Mouse (Mus musculus) hindbrain, embryonic 15.5 days (tissue): ENCODE measurements around the gene Noxo1. TPM values are rescaled to one million over a fixed set of nuclear protein-coding genes. Genes with fewer than 3 reads are reported as not detected.

ENCODE experiments used
- ATAC-seq: fragments of 200-750 bp; cut with Nextera tagmentation; 2 replicates; pipeline ENCODE4 v1.8.0; 2017; ENCODE audit warnings: low read depth, moderate number of reproducible peaks, moderate TSS enrichment; ENCODE audit not compliant: low FRiP score
- H3K27ac ChIP-seq: fragments of 300-500 bp; sonication (generic); replicated peaks from 2 replicates; pipeline ENCODE4 v1.5.1; 2015; ENCODE audit warnings: mild to moderate bottlenecking, inconsistent platforms
- H3K27me3 ChIP-seq: fragments of 300-500 bp; sonication (generic); 2 replicates; pipeline ENCODE4 v1.6.1; 2015; ENCODE audit warnings: control low read depth, inconsistent platforms
- H3K36me3 ChIP-seq: fragments of 300-500 bp; sonication (generic); 2 replicates; pipeline ENCODE4 v1.6.1; 2015; ENCODE audit warnings: control low read depth, inconsistent platforms
- H3K4me1 ChIP-seq: fragments of 300-500 bp; sonication (generic); replicated peaks from 2 replicates; pipeline ENCODE4 v1.6.1; 2015; ENCODE audit warnings: control low read depth, inconsistent platforms
- H3K4me2 ChIP-seq: fragments of 300-500 bp; sonication (generic); 2 replicates; pipeline ENCODE4 v1.6.1; 2015; ENCODE audit warnings: moderate library complexity, mild to moderate bottlenecking, inconsistent platforms
- H3K4me3 ChIP-seq: fragments of 300-500 bp; sonication (generic); 2 replicates; pipeline ENCODE4 v1.5.1; 2015; ENCODE audit warnings: mild to moderate bottlenecking, inconsistent platforms
- H3K9ac ChIP-seq: fragments of 300-500 bp; sonication (generic); 2 replicates; pipeline ENCODE4 v1.6.1; 2015; ENCODE audit warnings: inconsistent platforms
- H3K9me3 ChIP-seq: fragments of 300-500 bp; sonication (generic); 2 replicates; pipeline ENCODE4 v1.6.1; 2016; ENCODE audit warnings: control low read depth, inconsistent platforms
- WGBS: fragments of 180-500 bp; shearing (Covaris S2); methylation state at CpG from one replicate; pipeline ENCODE4 v1.1.7; 2015; 5-methylcytosine and 5-hydroxymethylcytosine counted together
- polyA plus RNA-seq: library from polyadenylated mRNA; unstranded; fragments of >200 nt; fragmentation: Nextera tagmentation; extraction: Ambion mirVana; gene quantifications from 2 replicates; pipeline ENCODE4 v1.2.1, GENCODE M21; 2015

The Noxo1 gene
- 1.5 and 2.3 TPM in 2 replicates for polyA plus RNA-seq

GRCm38 (mm10) chr17:24696011-24696697 is at the start of gene Noxo1, which contains the start of gene Gfer:
Gene Noxo1 (plus strand): TSS chr17:24696234.
Gene Gfer (minus strand): TSS chr17:24696156.
- WGBS = under 1% methylated on average over 55 of the region's 76 CpGs
- no peaks in the 10 kb centered on the region for H3K27me3 ChIP-seq
- ATAC-seq = peak; percentile 91
- H3K4me2 ChIP-seq = peak within 1 kb of the TSS; percentile 67
- peaks cover 26% of the 10 kb centered on the region for H3K36me3 ChIP-seq
- H3K9me3 ChIP-seq = no peaks in the 10 kb centered on the region
- peak within 1 kb of the TSS; percentile 84 for H3K9ac ChIP-seq
- H3K4me3 ChIP-seq = peak within 1 kb of the TSS; percentile 59
- peaks cover 31% of the 10 kb centered on the region for H3K4me1 ChIP-seq
- H3K27ac ChIP-seq = peak within 1 kb of the TSS; percentile 95

DNA sequence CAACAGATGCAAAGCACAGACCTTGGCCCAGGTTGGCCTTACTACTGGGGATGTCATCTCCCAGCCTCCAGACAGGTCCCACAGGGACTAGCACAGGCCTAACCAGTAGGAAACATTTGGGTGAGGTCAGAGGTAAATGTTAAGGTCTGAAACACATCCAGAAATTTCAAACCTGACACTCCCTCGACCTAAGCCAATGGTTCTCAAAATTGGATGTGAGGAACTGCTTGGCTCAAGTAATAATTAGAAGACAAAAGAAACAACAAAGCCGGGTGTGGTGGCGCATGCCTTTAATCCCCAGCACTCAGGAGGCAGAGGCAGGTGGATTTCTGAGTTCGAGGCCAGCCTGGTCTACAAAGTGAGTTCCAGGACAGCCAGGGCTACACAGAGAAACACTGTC is 49.7 kb upstream of the Noxo1 start:
- Histone ChIP-seq H3K36me3 (no peaks in the 10 kb centered on the region), H3K9me3 (no peaks in the 10 kb centered on the region), H3K4me1 (peaks cover 17% of the 10 kb centered on the region), H3K9ac (no peak overlapping the region), H3K4me2 (no peak overlapping the region), H3K4me3 (no peak overlapping the region), H3K27me3 (0 out of 2 replicates have a peak, but pooled peaks cover 3% of the 10 kb centered on the region), H3K27ac (no peak overlapping the region)
- no peak for ATAC-seq
- WGBS = 90% methylated on average over 4 of the region's 4 CpGs

GRCm38 (mm10) chr17:24647493-24647892 is 48.5 kb upstream of the Noxo1 start:
- Histone ChIP-seq H3K4me3 (0 out of 2 replicates have a peak overlapping the region, but pooled peaks have one; percentile 3), H3K27me3 (0 out of 2 replicates have a peak, but pooled peaks cover 7% of the 10 kb centered on the region), H3K27ac (no peak overlapping the region), H3K36me3 (no peaks in the 10 kb centered on the region), H3K9ac (no peak overlapping the region), H3K4me2 (peak overlapping the region; percentile 36), H3K9me3 (no peaks in the 10 kb centered on the region), H3K4me1 (peaks cover 17% of the 10 kb centered on the region)
- WGBS = 80% methylated on average over 11 of the region's 11 CpGs
- no peak for ATAC-seq

- WGBS = 70% methylated on average over 10 of the region's 10 CpGs
- H3K9me3 ChIP-seq = no peaks in the 10 kb centered on the region
- H3K27me3 ChIP-seq = 0 out of 2 replicates have a peak, but pooled peaks cover 7% of the 10 kb centered on the region
- no peaks in the 10 kb centered on the region for H3K36me3 ChIP-seq
- H3K9ac ChIP-seq = peak overlapping the region; percentile 87; the same call in 1 of the 2 replicates
- H3K4me1 ChIP-seq = peaks cover 19% of the 10 kb centered on the region
- peak overlapping the region; percentile 72 for H3K4me3 ChIP-seq
- peak overlapping the region; percentile 92 for H3K4me2 ChIP-seq
- no peak for ATAC-seq
- H3K27ac ChIP-seq = peak overlapping the region; percentile 80; the same call in 1 of the 2 replicates
Measured at GRCm38 (mm10) chr17:24648731-24649377, 47.2 kb upstream of the Noxo1 start.

DNA sequence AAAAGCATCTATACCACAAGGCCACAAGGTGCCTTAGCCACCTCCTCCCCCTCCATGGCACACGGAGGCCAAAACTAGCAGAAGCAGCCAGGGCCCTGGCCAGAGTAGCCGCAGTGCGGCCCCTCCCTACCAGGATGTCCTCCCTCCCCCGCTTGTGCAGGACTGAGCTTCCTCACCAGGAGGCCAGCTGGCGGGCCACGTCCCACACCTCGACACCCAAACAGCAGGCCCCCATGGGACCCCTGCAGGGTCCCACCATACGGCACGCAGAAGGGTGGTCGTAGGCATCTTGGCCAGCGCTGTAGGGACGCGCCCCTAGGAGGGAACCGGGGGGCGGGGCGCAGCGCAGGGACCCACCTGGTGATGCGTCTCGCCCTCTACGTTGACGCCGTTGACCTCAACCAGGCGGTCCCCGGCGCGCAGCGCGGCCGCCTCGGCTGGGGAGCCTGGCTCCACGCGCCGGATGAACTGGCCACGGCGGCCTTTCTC is 46.4 kb upstream of the Noxo1 start:
- Histone ChIP-seq H3K27ac (peak overlapping the region; percentile 80), H3K9me3 (no peaks in the 10 kb centered on the region), H3K4me1 (peaks cover 23% of the 10 kb centered on the region), H3K27me3 (0 out of 2 replicates have a peak, but pooled peaks cover 7% of the 10 kb centered on the region), H3K4me2 (peak overlapping the region; percentile 92), H3K9ac (peak overlapping the region; percentile 87), H3K4me3 (peak overlapping the region; percentile 72), H3K36me3 (no peaks in the 10 kb centered on the region)
- WGBS = under 1% methylated on average over 32 of the region's 35 CpGs
- ATAC-seq = peak; percentile 50; the same call in 1 of the 2 replicates

GRCm38 (mm10) chr17:24650070-24650616 is 45.9 kb upstream of the Noxo1 start, which contains the start of gene Slc9a3r2:
Gene Slc9a3r2 (minus strand): TSS chr17:24650327.
- 2% methylated on average over 21 of the region's 41 CpGs for WGBS
- Histone ChIP-seq H3K4me1 (peaks cover 23% of the 10 kb centered on the region), H3K9ac (peak within 1 kb of the TSS; percentile 87), H3K36me3 (no peaks in the 10 kb centered on the region), H3K9me3 (no peaks in the 10 kb centered on the region), H3K4me3 (peak within 1 kb of the TSS; percentile 72), H3K27me3 (0 out of 2 replicates have a peak, but pooled peaks cover 7% of the 10 kb centered on the region), H3K4me2 (peak within 1 kb of the TSS; percentile 92), H3K27ac (peak within 1 kb of the TSS; percentile 80)
- ATAC-seq = peak; percentile 72

DNA sequence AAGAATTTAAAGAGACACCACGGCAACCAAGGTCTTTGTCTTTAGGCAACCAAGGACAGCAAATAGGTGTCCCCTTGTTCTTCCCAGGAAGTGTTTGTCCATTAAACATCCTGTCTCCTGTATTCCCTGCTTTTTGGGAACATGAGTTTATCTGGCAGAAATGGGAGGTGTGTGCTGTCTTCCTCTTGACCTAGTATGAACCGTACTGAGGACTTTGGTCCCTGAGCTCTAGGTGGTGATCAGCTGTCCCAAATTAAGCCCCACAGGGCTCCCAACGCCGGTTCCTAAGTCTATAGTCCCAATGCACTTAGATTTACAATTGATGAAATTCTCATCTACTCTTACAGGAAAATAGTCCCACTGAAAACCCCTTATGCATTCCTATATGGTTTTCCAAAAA is 45.3 kb upstream of the Noxo1 start:
- Histone ChIP-seq H3K9me3 (no peaks in the 10 kb centered on the region), H3K4me2 (peak overlapping the region; percentile 92), H3K36me3 (no peaks in the 10 kb centered on the region), H3K27me3 (0 out of 2 replicates have a peak, but pooled peaks cover 7% of the 10 kb centered on the region), H3K4me1 (peaks cover 23% of the 10 kb centered on the region), H3K4me3 (peak overlapping the region; percentile 72), H3K27ac (0 out of 2 replicates have a peak overlapping the region, but pooled peaks have one; percentile 80), H3K9ac (peak overlapping the region; percentile 87; the same call in 1 of the 2 replicates)
- WGBS = 78% methylated on average over 4 of the region's 4 CpGs
- no peak for ATAC-seq

DNA sequence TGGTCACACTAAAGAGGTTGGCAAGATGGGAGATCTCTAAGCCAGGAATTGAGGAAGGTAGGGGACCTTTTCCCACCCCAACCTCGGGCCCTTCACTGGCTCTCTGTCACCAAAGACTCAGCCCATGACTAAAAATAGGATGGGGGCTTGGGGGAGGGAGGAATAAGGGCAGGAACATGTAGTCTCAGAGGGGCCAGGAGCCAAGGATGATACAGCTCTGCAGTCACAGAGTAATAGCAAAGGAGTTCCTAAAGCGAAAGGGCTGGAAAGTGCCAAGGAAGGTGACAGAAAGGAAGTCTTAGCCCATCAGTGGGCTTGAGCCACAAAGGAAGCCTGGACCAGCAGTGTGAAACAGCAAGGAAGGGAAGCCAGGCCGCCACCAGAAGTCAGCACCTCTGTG is 44.2 kb upstream of the Noxo1 start:
- peaks cover 11% of the 10 kb centered on the region for H3K27me3 ChIP-seq
- H3K36me3 ChIP-seq = no peaks in the 10 kb centered on the region
- ATAC-seq = no peak
- no peak overlapping the region for H3K9ac ChIP-seq
- peaks cover 23% of the 10 kb centered on the region for H3K4me1 ChIP-seq
- H3K4me2 ChIP-seq = no peak overlapping the region
- no peak overlapping the region for H3K27ac ChIP-seq
- H3K9me3 ChIP-seq = no peaks in the 10 kb centered on the region
- H3K4me3 ChIP-seq = no peak overlapping the region
- WGBS = 77% methylated on average over 3 of the region's 3 CpGs

GRCm38 (mm10) chr17:24653967-24654710 is 41.9 kb upstream of the Noxo1 start:
- Histone ChIP-seq H3K4me3 (peak overlapping the region; percentile 28), H3K36me3 (no peaks in the 10 kb centered on the region), H3K9me3 (no peaks in the 10 kb centered on the region), H3K9ac (0 out of 2 replicates have a peak overlapping the region, but pooled peaks have one; percentile 4), H3K4me2 (peak overlapping the region; percentile 55), H3K4me1 (peaks cover 30% of the 10 kb centered on the region), H3K27ac (no peak overlapping the region), H3K27me3 (peaks cover 33% of the 10 kb centered on the region)
- ATAC-seq = no peak
- 4% methylated on average over 19 of the region's 19 CpGs for WGBS

- 79% methylated on average over 4 of the region's 4 CpGs for WGBS
- H3K27ac ChIP-seq = no peak overlapping the region
- no peaks in the 10 kb centered on the region for H3K36me3 ChIP-seq
- H3K4me2 ChIP-seq = no peak overlapping the region
- H3K4me1 ChIP-seq = peaks cover 22% of the 10 kb centered on the region
- H3K27me3 ChIP-seq = peaks cover 41% of the 10 kb centered on the region
- H3K9me3 ChIP-seq = no peaks in the 10 kb centered on the region
- ATAC-seq = no peak
- H3K9ac ChIP-seq = no peak overlapping the region
- no peak overlapping the region for H3K4me3 ChIP-seq
Measured at GRCm38 (mm10) chr17:24654969-24655368, 41.1 kb upstream of the Noxo1 start.
